Mouse (Mus musculus): ENCODE measurements around the gene Crtc1. TPM values are rescaled to one million over a fixed set of nuclear protein-coding genes. Genes with fewer than 3 reads are reported as not detected.

The Crtc1 gene
- 1 to 10 TPM; 7.1 to 8.4 TPM for polyA plus RNA-seq (2017; shearing (Covaris generic))

DNA sequence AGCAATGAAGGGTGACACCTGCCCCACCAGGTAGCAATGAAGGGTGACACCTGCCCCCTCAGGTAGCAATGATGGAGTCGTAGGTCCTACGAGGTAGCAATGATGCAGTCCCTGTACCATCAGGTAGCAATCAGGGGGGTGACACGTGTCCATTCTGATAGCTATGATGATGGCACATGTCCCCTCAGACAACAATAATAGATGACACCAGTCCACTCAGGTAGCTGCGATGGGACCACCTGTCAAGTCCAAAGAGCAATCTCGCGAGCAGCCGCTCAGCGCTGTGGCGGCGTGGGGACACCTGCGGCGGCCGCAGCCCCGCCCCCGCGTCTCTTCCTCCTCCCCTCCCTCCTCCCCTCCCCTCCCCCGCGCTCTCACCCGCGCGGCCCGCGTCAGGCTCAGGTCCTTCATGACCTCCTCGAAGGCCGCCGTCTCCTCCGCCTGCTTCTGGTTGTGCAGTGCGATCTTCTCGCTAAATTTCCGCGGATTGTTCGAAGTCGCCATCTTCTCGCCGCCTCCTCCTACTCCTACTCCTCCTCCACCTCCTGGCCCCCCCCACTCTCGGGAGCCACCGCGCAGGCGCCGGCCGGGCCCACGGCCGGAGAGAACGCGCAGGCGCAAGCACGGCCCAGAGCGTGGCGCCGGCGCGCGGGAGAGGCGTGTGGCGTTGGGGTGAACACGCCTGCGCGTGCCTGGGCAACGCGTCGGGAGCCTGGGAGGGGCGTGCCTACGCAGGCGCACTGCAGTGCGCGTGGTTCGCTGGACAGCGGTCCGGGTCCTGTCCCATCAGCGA is at the start of gene Crtc1:
Gene Crtc1, minus strand, starts transcription at position 525 of the 793 bp plus-strand sequence.
- ATAC-seq = peak; percentile 87

DNA sequence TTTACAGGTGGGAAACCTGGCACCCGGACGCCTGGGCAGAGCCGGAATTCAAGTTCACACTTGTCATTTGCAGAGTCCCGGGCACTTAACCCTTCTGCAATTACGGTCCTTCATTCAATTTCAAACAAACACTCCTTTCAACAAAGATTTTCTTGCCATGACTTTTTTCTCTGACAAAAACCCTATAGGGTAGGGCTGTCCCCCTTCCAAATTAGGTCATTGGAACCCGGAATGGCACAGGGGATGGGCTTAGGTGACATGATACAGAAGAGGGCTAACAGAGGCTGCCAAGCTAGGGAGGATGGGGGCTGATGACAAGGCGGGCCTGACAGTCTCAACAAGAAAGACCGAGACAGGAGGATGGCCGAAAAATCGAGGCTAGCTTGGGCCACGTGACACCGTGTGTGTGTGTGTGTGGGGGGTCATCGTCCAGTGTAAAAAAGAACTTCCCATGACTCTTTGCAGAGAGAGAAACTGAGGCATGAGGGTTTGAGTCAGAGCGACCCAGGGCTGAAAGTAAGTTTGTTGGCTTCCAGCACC is 49.6 kb upstream of the Crtc1 start:
- no peak for ATAC-seq

GRCm38 (mm10) chr8:70487993-70488796 is 48.8 kb upstream of the Crtc1 start:
- ATAC-seq = no peak

- no peak for ATAC-seq
Measured at GRCm38 (mm10) chr8:70486941-70487520, 47.7 kb upstream of the Crtc1 start, which contains the start of gene Tmem59l. Gene Tmem59l (minus strand): TSS chr8:70487358.

GRCm38 (mm10) chr8:70486191-70486681 is 46.9 kb upstream of the Crtc1 start:
- no peak for ATAC-seq

GRCm38 (mm10) chr8:70482943-70483342 is 43.6 kb upstream of the Crtc1 start:
- ATAC-seq = no peak

- no peak for ATAC-seq
Measured at GRCm38 (mm10) chr8:70481908-70482307, 42.5 kb upstream of the Crtc1 start.

- ATAC-seq = no peak
Measured at GRCm38 (mm10) chr8:70477269-70477982, 38.0 kb upstream of the Crtc1 start.

DNA sequence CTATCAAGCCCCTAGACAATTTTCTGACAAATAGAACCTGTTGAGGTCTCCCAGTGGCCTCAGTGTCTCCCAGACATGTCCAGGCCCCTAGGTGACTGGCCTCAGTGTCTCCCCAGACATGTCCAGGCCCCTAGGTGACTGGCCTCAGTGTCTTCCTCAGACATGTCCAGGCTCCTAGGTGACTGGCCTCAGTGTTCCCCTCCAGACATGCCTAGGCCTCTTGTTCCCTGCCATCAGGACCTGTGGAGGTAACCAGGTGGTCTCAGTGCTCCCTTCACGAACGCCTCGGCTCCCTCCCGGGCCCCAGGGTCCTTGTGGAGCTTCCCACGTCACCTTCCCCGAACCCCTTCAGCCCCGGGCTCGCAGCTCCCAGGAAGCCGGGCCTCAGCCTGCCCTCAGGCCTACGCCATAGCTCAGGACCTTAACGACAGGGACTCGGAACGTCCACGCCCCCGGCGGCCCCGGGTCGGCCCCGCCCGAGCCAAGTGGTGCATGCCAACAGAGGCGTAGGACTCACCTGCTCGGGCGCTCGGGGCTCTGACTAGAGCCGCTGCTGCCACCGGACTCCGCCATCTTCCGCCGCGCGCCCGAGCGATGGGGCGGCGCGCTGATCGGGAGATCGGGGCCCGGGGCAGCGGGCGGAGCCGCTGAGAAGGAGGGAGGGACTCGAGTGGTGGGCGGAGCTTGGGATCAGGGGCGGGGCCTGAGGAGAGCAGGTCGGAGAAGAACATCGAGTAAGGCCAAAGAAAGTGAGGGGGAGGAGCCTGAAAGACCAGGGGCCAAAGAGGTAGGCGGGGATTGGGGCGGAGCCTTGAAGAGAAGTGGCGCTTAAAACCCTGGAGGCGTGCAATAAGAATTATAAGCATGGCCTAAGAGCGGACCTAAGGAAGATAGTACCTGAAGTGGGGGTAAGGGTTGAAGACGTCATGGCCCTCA is 37.2 kb upstream of the Crtc1 start, which contains the start of gene Klhl26:
Gene Klhl26, minus strand, starts transcription at position 636 of the 936 bp plus-strand sequence.
- ATAC-seq = peak; percentile 95

DNA sequence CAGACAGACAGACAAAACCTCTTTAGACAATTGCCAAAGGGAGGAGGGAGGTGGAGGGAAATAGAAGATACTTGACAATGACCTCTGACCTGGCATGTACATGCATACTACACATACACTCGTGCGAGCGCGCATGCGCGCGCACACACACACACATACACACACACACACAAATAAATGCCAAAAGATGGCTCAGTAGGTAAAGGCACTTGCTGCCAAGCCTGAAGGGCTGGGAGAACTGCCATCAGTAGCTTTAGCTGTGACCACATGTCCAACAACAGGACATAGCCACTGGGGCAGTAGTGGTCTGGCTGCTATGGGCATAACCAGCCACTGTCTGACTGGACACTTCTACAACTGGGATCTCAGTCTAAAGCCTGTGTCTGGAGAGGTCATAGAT is 32.5 kb upstream of the Crtc1 start:
- no peak for ATAC-seq

- no peak for ATAC-seq
Measured at GRCm38 (mm10) chr8:70469938-70470337, 30.6 kb upstream of the Crtc1 start.

DNA sequence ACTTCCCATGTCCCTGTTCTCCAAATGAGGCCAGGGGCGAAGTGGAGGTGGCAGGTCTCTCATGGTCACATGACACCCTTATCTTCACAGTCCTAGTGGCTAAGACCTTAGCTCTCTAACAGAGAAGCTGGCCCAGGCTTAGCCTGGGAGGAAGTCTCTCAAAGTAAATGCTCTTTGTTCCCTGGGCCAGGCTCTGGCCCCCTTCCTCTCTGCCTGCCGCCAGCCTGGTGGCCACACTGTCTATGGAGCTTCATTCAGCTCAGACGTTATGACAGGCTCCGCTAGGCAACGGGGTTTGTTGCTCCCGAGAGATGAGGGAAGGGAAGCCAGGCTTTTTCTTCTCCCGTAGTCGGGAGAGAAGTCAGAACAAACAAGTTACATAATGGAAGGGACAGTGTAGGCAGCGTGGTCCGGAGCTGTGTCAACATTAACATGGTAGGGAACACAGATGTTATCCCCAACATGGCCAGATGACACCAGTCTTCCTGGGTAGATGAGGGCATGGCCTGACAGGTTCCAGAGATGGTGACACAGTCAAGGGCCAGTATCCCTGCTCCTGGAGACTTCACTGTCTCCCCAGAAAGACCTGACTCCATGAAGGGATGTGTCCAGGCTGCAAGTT is 30.0 kb upstream of the Crtc1 start:
- ATAC-seq = no peak

GRCm38 (mm10) chr8:70468733-70469132 is 29.4 kb upstream of the Crtc1 start:
- ATAC-seq = no peak

DNA sequence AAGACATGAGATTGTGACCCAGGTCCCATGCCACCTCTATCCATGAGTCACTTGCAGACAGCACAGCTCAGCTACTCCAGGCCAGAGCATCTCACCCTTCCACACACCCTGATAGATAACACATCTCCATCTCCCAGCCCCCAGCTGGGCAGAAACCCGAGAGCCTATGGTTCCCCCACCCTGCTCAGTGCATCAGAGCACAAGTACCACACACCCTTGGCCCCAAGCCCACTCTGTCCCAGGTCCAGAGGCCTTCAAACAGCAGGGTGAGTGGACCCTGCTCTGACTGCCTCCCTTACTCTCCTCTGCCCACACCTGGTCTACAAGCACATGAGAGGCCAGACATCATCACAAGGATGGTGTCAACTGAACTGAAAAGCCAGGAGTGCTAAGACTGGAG is 28.5 kb upstream of the Crtc1 start:
- ATAC-seq = no peak

DNA sequence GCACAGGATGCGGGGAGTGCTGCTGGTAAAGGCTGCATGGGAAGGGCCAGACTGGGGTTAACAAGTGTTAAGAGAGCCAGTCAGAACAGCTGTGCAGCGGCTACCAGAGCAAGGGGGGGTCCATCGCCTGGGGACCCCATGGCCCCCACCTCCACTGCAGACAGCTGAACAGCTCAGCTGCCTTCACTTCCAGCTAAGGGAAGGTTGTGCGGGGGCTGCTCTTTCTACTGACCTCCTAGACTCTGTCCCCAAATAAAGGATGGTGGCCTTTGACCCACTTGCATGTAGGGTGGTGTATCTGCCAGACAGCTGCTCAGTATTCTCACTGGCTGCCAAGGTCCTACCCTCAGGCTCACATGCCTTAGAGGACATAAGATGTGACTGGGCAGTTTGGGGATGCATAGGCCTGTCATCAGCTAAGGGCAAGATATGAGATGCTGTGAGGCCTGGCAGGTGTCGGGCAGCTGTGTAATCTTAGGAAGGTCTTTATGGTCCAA is 27.9 kb upstream of the Crtc1 start:
- ATAC-seq = no peak

DNA sequence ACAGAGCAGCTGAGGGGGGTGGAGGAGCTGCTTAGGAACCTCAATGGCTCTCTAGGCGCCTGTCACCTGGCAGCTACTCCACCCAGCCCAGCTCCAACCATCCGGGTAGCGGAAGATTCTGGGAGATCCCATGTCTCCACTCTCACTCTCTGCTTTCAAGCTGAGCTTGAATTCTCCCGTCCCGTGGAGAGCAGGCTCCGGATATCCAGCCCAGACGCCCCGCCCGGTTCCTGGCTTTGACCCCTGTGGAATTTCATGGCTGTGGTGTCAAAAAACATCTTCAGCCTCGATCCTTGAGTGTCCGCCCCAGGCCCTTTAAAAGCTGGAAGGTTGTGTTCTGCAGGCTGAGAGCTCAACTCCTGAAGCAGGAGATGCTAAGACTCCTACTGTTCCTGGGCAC is 27.4 kb upstream of the Crtc1 start:
- no peak for ATAC-seq

- no peak for ATAC-seq
Measured at GRCm38 (mm10) chr8:70466305-70466704, 26.9 kb upstream of the Crtc1 start.

- no peak for ATAC-seq
Measured at GRCm38 (mm10) chr8:70465701-70466100, 26.3 kb upstream of the Crtc1 start.

DNA sequence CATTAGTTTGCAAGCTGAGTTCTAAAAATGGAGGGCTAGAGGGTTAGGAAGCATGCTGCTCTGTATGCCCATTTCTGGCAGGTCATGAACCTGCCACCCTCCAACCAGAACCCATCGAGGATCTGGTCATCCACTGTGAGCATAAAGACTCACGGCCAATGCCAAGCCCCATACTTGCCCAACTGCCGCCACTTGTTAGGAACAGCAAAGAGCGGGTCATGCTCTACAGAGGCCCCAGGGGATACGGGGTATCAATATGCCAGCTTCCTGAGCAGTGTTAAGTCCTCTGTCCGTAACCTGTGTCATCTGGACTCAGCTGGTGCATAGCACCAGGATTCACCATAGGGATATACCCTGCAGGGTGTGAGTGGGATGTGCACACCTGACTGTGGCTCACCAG is 24.8 kb upstream of the Crtc1 start:
- ATAC-seq = no peak

DNA sequence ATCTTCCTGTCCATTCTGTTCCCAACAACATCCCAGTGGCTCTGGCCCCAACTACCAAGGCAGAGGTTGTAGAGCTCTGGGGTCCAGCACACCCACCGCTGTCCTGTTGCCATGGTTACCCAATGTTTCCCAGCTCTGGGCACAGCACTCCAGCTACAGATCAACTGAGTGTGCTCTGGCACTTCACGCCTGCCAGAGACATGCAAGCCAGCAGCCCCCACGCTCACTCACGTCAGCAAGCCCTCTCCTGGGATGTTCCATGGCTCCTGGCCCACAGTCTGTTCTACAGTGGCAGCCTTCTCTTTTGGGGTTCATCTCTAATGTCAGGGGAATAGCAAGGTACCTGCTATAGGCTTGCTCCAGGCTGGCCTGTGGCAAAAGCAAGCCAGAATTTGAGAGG is 23.9 kb upstream of the Crtc1 start:
- ATAC-seq = no peak

DNA sequence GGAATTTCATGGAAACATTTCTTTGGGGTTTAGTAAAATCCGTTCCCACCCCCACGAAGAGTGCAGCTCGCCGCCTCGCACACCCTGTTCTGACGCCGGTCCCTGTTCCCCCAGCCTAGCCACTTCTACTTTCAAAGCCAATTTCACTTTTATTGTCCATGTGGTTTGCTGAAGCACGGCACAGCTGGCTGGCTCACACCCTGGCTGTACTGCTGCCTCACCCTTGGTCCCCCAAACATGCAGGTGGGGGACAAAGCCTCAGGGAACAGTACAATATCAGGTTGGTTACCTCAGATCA is 23.1 kb upstream of the Crtc1 start:
- no peak for ATAC-seq
